Mouse (Mus musculus): ENCODE data around the gene Gm9008.
"Not testable (repeated sequence)": the region's sequence is repeated elsewhere in the genome, so short reads cannot be mapped to it uniquely, and the experiment has no call there.

Gm9008 gene

GRCm38 (mm10) chr6:76497054-76497835, at the start of gene Gm9008:
Gm9008 (minus strand) TSS chr6:76497784.
- in situ Hi-C loops (cut with MboI, MseI): not testable (repeated sequence)

- in situ Hi-C loops (cut with MboI, MseI): no loop called here
These were observed 24.5 kb upstream of the Gm9008 start for GRCm38 (mm10) chr6:76521975-76522641.

- in situ Hi-C loops (cut with MboI, MseI): loop anchor here in 1 of 2 experiments (10.0 kb wide), 1 partner anchor 1645 kb away; no protein-coding TSS in a partner anchor
These were observed 12.6 kb upstream of the Gm9008 start for GRCm38 (mm10) chr6:76510200-76510599.

DNA sequence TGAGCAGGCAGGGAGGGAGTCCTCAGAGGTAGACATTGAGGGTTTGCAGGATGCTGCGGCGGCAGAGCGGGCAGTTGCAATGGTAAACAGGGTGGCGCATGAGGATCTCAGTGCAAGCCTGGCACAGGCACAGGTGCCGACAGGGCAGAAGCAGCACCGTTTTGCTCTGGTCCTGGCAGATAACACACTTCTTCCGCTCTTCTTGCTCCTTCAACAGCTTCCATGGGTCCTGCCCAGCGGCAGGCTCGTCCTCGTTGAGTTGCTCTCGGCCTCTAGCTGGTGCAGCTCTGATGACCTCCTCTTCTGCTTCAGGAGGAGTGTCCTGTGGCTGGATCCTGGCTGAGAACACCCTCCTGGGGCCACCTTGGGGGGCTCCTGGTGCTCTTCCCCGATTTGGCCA, 1.2 kb downstream of the Gm9008 start:
- in situ Hi-C loops (cut with MboI, MseI): not testable (repeated sequence)

DNA sequence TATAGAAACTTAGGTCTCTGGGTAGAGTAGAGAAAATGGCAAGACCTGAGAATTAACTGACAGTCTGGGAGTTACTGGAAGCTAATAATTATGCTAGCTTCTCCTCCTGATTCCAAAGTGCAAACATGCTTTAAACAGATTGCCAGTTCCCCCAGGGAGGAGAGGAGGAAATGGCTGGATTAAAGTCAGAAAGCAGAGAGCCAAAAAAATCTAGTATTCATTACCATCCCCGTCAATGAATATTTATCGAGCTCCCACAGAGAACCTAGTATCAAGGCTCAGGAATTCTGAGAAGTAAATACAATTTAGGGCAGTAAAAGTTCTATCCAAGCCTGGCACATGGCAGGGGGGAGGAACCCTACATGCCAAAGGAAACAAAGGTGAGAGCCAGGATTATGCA, 29.4 kb downstream of the Gm9008 start:
- in situ Hi-C loops (cut with MboI, MseI): no loop called here

All from T-helper 17 cell (primary cell).